Mouse (Mus musculus) urinary bladder, postnatal 10 days (tissue): ENCODE measurements around the gene Glis3.

Experiments used
- DNase-seq: peaks from one replicate; pipeline ENCODE4 v3.0.0; 2022; ENCODE audit warnings: low spot score

Gene Glis3

GRCm38 (mm10) chr19:28655166-28655565 is 24.7 kb downstream of the Glis3 start:
- no peak for DNase-seq

- DNase-seq: no peak
Measured at GRCm38 (mm10) chr19:28650836-28651235, 29.0 kb downstream of the Glis3 start.

GRCm38 (mm10) chr19:28649489-28649888 is 30.4 kb downstream of the Glis3 start:
- no peak for DNase-seq

- DNase-seq: no peak
Measured at GRCm38 (mm10) chr19:28648881-28649280, 31.0 kb downstream of the Glis3 start.

- DNase-seq: no peak
Measured at GRCm38 (mm10) chr19:28647424-28647823, 32.5 kb downstream of the Glis3 start.

- DNase-seq: no peak
Measured at GRCm38 (mm10) chr19:28646286-28646685, 33.6 kb downstream of the Glis3 start.

- DNase-seq: no peak
Measured at GRCm38 (mm10) chr19:28640861-28641381, 39.0 kb downstream of the Glis3 start.

GRCm38 (mm10) chr19:28635991-28636553 is 43.8 kb downstream of the Glis3 start:
- DNase-seq: no peak

GRCm38 (mm10) chr19:28634986-28635385 is 44.9 kb downstream of the Glis3 start:
- no peak for DNase-seq

- no peak for DNase-seq
Measured at GRCm38 (mm10) chr19:28628416-28628815, 51.5 kb downstream of the Glis3 start.

GRCm38 (mm10) chr19:28626189-28626588 is 53.7 kb downstream of the Glis3 start:
- no peak for DNase-seq

GRCm38 (mm10) chr19:28624571-28624970 is 55.3 kb downstream of the Glis3 start:
- no peak for DNase-seq

GRCm38 (mm10) chr19:28623726-28624125 is 56.2 kb downstream of the Glis3 start:
- no peak for DNase-seq

- no peak for DNase-seq
Measured at GRCm38 (mm10) chr19:28621608-28622505, 58.0 kb downstream of the Glis3 start.

GRCm38 (mm10) chr19:28617736-28618135 is 62.1 kb downstream of the Glis3 start:
- no peak for DNase-seq

GRCm38 (mm10) chr19:28617191-28617590 is 62.7 kb downstream of the Glis3 start:
- no peak for DNase-seq

- no peak for DNase-seq
Measured at GRCm38 (mm10) chr19:28616487-28616886, 63.4 kb downstream of the Glis3 start.

GRCm38 (mm10) chr19:28612249-28612648 is 67.6 kb downstream of the Glis3 start:
- no peak for DNase-seq

GRCm38 (mm10) chr19:28608747-28609146 is 71.1 kb downstream of the Glis3 start:
- no peak for DNase-seq

- no peak for DNase-seq
Measured at GRCm38 (mm10) chr19:28608277-28608676, 71.6 kb downstream of the Glis3 start.

- no peak for DNase-seq
Measured at GRCm38 (mm10) chr19:28600866-28601265, 79.0 kb downstream of the Glis3 start.

- DNase-seq: no peak
Measured at GRCm38 (mm10) chr19:28594215-28594614, 85.7 kb downstream of the Glis3 start.

- DNase-seq: no peak
Measured at GRCm38 (mm10) chr19:28592981-28593380, 86.9 kb downstream of the Glis3 start.
